Mouse (Mus musculus) right cerebral cortex, postnatal 36 days (tissue): ENCODE measurements around the gene Fam193b.

Experiments
- DNase-seq, 2 experiments: peaks; one replicate each; pipeline ENCODE4 v3.0.0; 2022; ENCODE audit warnings: low spot score in 2 of 2, mixed read lengths in 1 of 2

Gene Fam193b

GRCm38 (mm10) chr13:55500575-55500974, 70.3 kb downstream of the Fam193b start:
- no peak for DNase-seq

GRCm38 (mm10) chr13:55498906-55499305, 72.0 kb downstream of the Fam193b start:
- DNase-seq = no peak

- no peak for DNase-seq
Measured at GRCm38 (mm10) chr13:55496661-55497060, 74.3 kb downstream of the Fam193b start.

GRCm38 (mm10) chr13:55495702-55496101, 75.2 kb downstream of the Fam193b start:
- DNase-seq = no peak

GRCm38 (mm10) chr13:55494883-55495621, 75.9 kb downstream of the Fam193b start:
- no peak for DNase-seq

- DNase-seq = no peak
Measured at GRCm38 (mm10) chr13:55494257-55494656, 76.7 kb downstream of the Fam193b start.
